Mouse (Mus musculus): Measurements from ENCODE around the gene BC028528. TPM values are rescaled to one million over a fixed set of nuclear protein-coding genes. Genes with fewer than 3 reads are reported as not detected.

BC028528 gene
- polyA plus RNA-seq, 1 experiment from 2014 or later = 24.0 TPM

DNA sequence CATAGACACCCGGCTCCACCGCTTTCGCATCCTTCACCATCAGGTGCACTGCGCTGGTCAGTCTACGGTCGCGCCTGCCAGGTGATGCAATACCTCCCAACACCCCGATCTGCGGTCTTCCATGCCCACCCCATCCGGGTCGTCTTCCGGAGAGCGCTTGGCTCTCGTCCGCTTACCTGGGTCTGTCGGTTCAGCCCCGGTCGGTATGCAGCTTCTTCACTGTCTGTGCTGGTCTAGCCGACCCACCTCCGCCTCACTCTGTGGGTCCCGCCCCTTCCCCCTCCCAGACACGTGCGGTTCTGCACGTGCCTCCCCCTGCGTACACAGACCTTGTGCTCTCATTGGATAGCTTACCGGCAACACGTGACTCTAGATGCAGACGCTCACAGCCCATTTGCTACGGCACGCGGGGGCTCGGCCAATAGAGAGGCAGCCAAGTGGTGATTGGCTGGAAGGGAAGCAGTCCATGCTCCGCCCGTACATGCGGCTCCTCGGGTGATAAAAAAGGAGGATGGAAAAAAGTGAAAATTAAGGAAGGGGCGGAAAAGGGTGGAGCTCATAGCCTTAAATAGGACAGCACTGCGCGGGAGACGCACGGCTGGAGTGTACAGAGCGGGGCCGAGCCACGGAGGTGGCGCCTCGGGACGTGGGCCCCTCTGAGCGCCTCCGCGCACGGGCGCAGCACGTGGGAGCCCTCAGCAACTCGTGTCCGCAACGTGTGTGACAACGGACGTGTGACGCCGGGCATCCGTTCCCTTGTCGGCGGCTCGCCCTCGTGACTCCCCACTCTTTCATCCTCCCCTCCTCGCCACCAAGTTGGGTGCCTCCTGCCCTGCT is 9.6 kb downstream of the BC028528 start, which contains the start of gene Ciart:
Gene Ciart (minus strand): TSS at position 273 of the 837 bp plus-strand sequence.
- no peaks in the 10 kb centered on the region for H3K9me3 ChIP-seq (replicated peaks; ENCODE audit: low read length)
- peak within 1 kb of the TSS; percentile 53; the same call in 1 of the 2 replicates for H3K9ac ChIP-seq (ENCODE audit: low read depth, low read length)
- no peaks in the 10 kb centered on the region for H3K27me3 ChIP-seq (ENCODE audit: insufficient read depth, low read length)
- peak; percentile 98 for ATAC-seq (replicated peaks; ENCODE audit: low FRiP score, low read depth)
- H3K4me2 ChIP-seq (ENCODE audit: low read length) = peak within 1 kb of the TSS; percentile 97
- under 1% methylated on average over 57 of the region's 66 CpGs for WGBS
- no peak for TF ChIP-seq CTCF (IDR thresholded peaks at IDR 0.05; ENCODE audit: low read depth)
- 0 out of 2 replicates have a peak, but pooled peaks cover 1% of the 10 kb centered on the region for H3K36me3 ChIP-seq (ENCODE audit: insufficient read depth, low read length)
- DNase-seq (ENCODE audit: low spot score) = peak; percentile 99
- H3K4me3 ChIP-seq (replicated peaks; ENCODE audit: low read depth, low read length) = peak within 1 kb of the TSS; percentile 43
- peak within 1 kb of the TSS; percentile 31; the same call in 1 of the 2 replicates for H3K27ac ChIP-seq
- H3K4me1 ChIP-seq (replicated peaks; ENCODE audit: insufficient read depth, low read length) = peaks cover 6% of the 10 kb centered on the region; the same call in 1 of the 2 replicates

DNA sequence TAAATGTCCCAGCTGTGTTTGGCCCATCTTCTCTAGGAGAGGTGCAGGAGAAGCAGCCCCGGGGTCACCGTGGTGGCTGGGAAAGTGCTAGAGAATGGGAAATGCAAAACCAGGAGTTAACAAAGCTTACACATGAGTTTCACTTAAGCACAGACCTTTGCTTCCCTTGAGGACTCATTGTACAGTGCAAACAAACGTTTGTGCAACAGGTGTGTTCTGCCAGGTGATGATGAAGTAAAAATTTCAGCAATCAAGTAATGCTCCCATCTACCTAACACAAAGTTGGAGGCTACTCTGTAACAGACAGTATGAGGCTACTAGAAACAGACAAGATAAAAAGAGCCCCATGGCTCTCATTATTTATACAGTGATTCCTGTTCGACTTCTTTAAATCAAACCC is 12.7 kb downstream of the BC028528 start:
- DNase-seq (ENCODE audit: low spot score) (no peak), ATAC-seq (replicated peaks; ENCODE audit: low FRiP score, low read depth) (no peak)
- Histone ChIP-seq H3K9me3 (replicated peaks; ENCODE audit: low read length) (no peaks in the 10 kb centered on the region), H3K36me3 (ENCODE audit: insufficient read depth, low read length) (no peaks in the 10 kb centered on the region), H3K27me3 (ENCODE audit: insufficient read depth, low read length) (no peaks in the 10 kb centered on the region), H3K4me3 (replicated peaks; ENCODE audit: low read depth, low read length) (no peak overlapping the region), H3K27ac (no peak overlapping the region), H3K9ac (ENCODE audit: low read depth, low read length) (no peak overlapping the region), H3K4me2 (ENCODE audit: low read length) (no peak overlapping the region), H3K4me1 (replicated peaks; ENCODE audit: insufficient read depth, low read length) (peaks cover 6% of the 10 kb centered on the region; the same call in 1 of the 2 replicates)
- TF ChIP-seq CTCF (IDR thresholded peaks at IDR 0.05; ENCODE audit: low read depth) = no peak
- WGBS = 91% methylated on average over 4 of the region's 4 CpGs

DNA sequence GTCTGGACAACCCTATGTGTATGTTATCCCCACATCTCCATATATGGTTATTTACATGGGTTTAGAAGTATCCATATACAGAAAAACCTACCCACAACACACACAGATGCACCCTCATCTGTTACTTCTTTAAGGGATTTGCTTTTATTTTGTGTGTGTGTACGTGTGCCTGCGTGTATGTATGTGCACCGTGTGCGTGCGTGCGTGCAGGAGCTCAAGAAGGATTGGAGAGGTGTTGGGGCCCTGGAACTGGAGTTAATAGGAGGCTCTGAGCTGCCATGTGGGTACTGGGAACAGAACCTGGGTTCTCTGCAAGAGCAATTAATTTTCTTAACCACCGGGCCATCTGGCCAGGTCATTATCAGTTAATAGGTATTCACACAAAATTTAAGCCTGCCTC is 19.8 kb downstream of the BC028528 start:
- Histone ChIP-seq H3K27me3 (ENCODE audit: insufficient read depth, low read length) (no peaks in the 10 kb centered on the region), H3K4me1 (replicated peaks; ENCODE audit: insufficient read depth, low read length) (no peaks in the 10 kb centered on the region; the same call in 1 of the 2 replicates), H3K9ac (ENCODE audit: low read depth, low read length) (peak overlapping the region; percentile 80; the same call in 1 of the 2 replicates), H3K27ac (no peak overlapping the region), H3K4me2 (ENCODE audit: low read length) (peak overlapping the region; percentile 46), H3K9me3 (replicated peaks; ENCODE audit: low read length) (no peaks in the 10 kb centered on the region), H3K4me3 (replicated peaks; ENCODE audit: low read depth, low read length) (peak overlapping the region; percentile 61), H3K36me3 (ENCODE audit: insufficient read depth, low read length) (peaks cover 7% of the 10 kb centered on the region; the same call in 1 of the 2 replicates)
- no peak for TF ChIP-seq CTCF (IDR thresholded peaks at IDR 0.05; ENCODE audit: low read depth)
- no peak for DNase-seq (ENCODE audit: low spot score)
- ATAC-seq (replicated peaks; ENCODE audit: low FRiP score, low read depth) = no peak
- 62% methylated on average over 7 of the region's 7 CpGs for WGBS

DNA sequence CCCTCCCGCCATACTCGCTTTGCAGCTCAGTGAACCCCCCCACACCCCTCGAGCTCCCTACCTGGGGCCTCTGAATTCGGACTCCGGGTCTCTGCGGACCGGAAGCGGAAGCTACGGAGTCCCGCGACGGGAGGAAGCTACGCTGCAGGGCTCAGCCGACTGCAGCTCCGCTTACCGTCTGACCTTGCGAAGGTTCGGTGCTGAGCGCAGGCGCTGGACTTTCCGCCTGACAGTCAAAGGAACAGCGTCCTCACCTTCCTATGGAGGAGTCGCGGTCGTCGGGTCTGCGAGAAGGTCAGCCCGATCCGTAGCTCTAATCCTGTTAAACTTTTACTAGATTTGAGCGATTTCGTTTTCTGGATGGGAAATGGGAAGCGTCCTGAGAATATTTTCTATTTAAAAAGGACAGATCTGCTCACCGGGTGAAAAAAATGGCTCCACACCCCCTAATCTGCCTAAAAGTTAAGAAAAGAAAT is 20.4 kb downstream of the BC028528 start, which contains the start of gene Mrps21:
Gene Mrps21 (minus strand): TSS at position 128 of the 476 bp plus-strand sequence.
- peak within 1 kb of the TSS; percentile 46 for H3K4me2 ChIP-seq (ENCODE audit: low read length)
- ATAC-seq (replicated peaks; ENCODE audit: low FRiP score, low read depth) (peak; percentile 95), DNase-seq (ENCODE audit: low spot score) (peak; percentile 93)
- H3K27ac ChIP-seq = peak within 1 kb of the TSS; percentile 78
- no peaks in the 10 kb centered on the region for H3K27me3 ChIP-seq (ENCODE audit: insufficient read depth, low read length)
- WGBS = 0% methylated on average over 33 of the region's 33 CpGs
- H3K9ac ChIP-seq (ENCODE audit: low read depth, low read length) = peak within 1 kb of the TSS; percentile 80
- H3K36me3 ChIP-seq (ENCODE audit: insufficient read depth, low read length) = peaks cover 9% of the 10 kb centered on the region; the same call in 1 of the 2 replicates
- no peak for TF ChIP-seq CTCF (IDR thresholded peaks at IDR 0.05; ENCODE audit: low read depth)
- peak within 1 kb of the TSS; percentile 61 for H3K4me3 ChIP-seq (replicated peaks; ENCODE audit: low read depth, low read length)
- H3K9me3 ChIP-seq (replicated peaks; ENCODE audit: low read length) = no peaks in the 10 kb centered on the region
- H3K4me1 ChIP-seq (replicated peaks; ENCODE audit: insufficient read depth, low read length) = no peaks in the 10 kb centered on the region; the same call in 1 of the 2 replicates

DNA sequence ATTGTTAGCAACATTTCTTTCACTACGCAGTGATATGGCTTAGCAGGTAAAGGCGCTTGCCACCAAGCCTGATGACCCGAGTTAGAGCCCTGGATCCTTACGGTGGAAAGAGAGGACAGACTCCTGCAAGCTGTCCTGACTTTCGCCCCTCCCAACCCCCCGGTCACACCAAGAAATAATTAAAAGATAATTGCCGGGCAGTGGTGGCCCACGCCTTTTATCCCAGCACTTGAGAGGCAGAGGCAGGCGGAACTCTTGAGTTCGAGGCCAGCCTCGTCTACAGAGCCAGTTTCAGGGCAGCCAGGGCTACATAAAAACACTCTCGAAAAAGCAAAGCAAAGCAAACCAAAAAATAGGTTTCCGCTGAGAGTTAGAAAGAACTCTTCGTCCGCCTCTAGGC is 20.8 kb downstream of the BC028528 start:
- H3K27me3 ChIP-seq (ENCODE audit: insufficient read depth, low read length) = no peaks in the 10 kb centered on the region
- no peak for DNase-seq (ENCODE audit: low spot score)
- WGBS = 4% methylated on average over 15 of the region's 15 CpGs

DNA sequence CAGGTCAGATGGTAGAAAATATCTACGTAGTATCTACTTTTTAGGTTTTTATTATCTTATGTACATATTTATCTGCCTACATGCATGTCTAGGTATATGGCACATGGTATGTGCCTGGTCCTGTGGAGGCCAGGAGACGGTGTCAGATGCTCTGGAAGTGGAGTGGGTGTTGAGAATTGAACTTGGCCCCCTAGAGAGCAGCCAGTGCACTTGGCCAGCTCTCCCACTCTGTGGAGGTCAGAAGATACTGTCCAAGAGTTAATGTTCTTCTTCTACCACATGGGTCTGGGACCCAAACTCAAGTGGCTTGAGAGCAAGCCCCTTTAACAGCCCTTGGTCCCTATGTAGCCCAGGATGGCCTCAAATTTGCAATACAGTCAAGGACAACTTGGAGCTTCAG is 24.4 kb downstream of the BC028528 start:
- H3K36me3 ChIP-seq (ENCODE audit: insufficient read depth, low read length) = peaks cover 19% of the 10 kb centered on the region; the same call in 1 of the 2 replicates
- H3K27me3 ChIP-seq (ENCODE audit: insufficient read depth, low read length) = no peaks in the 10 kb centered on the region
- no peaks in the 10 kb centered on the region; the same call in 1 of the 2 replicates for H3K4me1 ChIP-seq (replicated peaks; ENCODE audit: insufficient read depth, low read length)
- H3K4me2 ChIP-seq (ENCODE audit: low read length) = no peak overlapping the region
- no peak overlapping the region for H3K9ac ChIP-seq (ENCODE audit: low read depth, low read length)
- WGBS = 98% methylated on average over 2 of the region's 2 CpGs
- no peak for TF ChIP-seq CTCF (IDR thresholded peaks at IDR 0.05; ENCODE audit: low read depth)
- H3K27ac ChIP-seq = no peak overlapping the region
- no peaks in the 10 kb centered on the region for H3K9me3 ChIP-seq (replicated peaks; ENCODE audit: low read length)
- no peak for DNase-seq (ENCODE audit: low spot score)
- H3K4me3 ChIP-seq (replicated peaks; ENCODE audit: low read depth, low read length) = no peak overlapping the region
- no peak for ATAC-seq (replicated peaks; ENCODE audit: low FRiP score, low read depth)

More for the DNA sequence above, 20.8 kb downstream of the BC028528 start:
- Histone ChIP-seq H3K4me1 (replicated peaks; ENCODE audit: insufficient read depth, low read length) (no peaks in the 10 kb centered on the region; the same call in 1 of the 2 replicates), H3K4me3 (replicated peaks; ENCODE audit: low read depth, low read length) (peak overlapping the region; percentile 61), H3K27ac (peak overlapping the region; percentile 78), H3K9me3 (replicated peaks; ENCODE audit: low read length) (no peaks in the 10 kb centered on the region), H3K9ac (ENCODE audit: low read depth, low read length) (peak overlapping the region; percentile 80), H3K4me2 (ENCODE audit: low read length) (peak overlapping the region; percentile 46), H3K36me3 (ENCODE audit: insufficient read depth, low read length) (peaks cover 12% of the 10 kb centered on the region; the same call in 1 of the 2 replicates)
- TF ChIP-seq CTCF (IDR thresholded peaks at IDR 0.05; ENCODE audit: low read depth) = no peak
- ATAC-seq (replicated peaks; ENCODE audit: low FRiP score, low read depth) = peak; percentile 1; the same call in 1 of the 2 replicates

All from kidney, postnatal 0 days (tissue).